Mouse (Mus musculus): ENCODE measurements around the gene Slc4a4.

GRCm38 (mm10) chr5:88980740-88981139 is 94.1 kb downstream of the Slc4a4 start:
- TF ChIP-seq MYOG (IDR thresholded peaks at IDR 0.05; ENCODE audit: control insufficient read depth in 1 of 3, insufficient read depth in 1 of 3, insufficient read length in 2 of 3, low read depth in 2 of 3) = no peak
- no peak for TF ChIP-seq POLR2A (IDR thresholded peaks at IDR 0.05; ENCODE audit: insufficient read length, low read depth)
- no peak for TF ChIP-seq TCF3 (IDR thresholded peaks at IDR 0.05; ENCODE audit: insufficient read length, low read depth)
- TF ChIP-seq POLR2AphosphoS2 (IDR thresholded peaks at IDR 0.05; ENCODE audit: insufficient read length, low read depth) = no peak
- TF ChIP-seq CEBPB (IDR thresholded peaks at IDR 0.05; ENCODE audit: insufficient read depth, poor library complexity, severe bottlenecking) = no peak
- TF ChIP-seq MYOD1 (IDR thresholded peaks at IDR 0.05; ENCODE audit: control insufficient read depth in 1 of 3, insufficient read length in 2 of 3, low read depth in 2 of 3) = no peak
- no peak for TF ChIP-seq TCF12 (IDR thresholded peaks at IDR 0.05; ENCODE audit: insufficient read depth, poor library complexity, severe bottlenecking)
- no peak for TF ChIP-seq USF1 (IDR thresholded peaks at IDR 0.05; ENCODE audit: low read depth)
- TF ChIP-seq E2F4 (IDR thresholded peaks at IDR 0.05; ENCODE audit: insufficient read depth) = no peak
- no peak for TF ChIP-seq SRF (IDR thresholded peaks at IDR 0.05; ENCODE audit: control insufficient read depth, insufficient read length, low read depth)
- no peak for TF ChIP-seq MAX (IDR thresholded peaks at IDR 0.05; ENCODE audit: low read depth)
- TF ChIP-seq REST (IDR thresholded peaks at IDR 0.05; ENCODE audit: insufficient read depth, insufficient read length) = no peak
